Mouse (Mus musculus): ENCODE measurements around the gene Susd1.

The Susd1 gene

GRCm38 (mm10) chr4:59437990-59438854 lies at the start of gene Susd1:
Gene Susd1, minus strand, starts transcription at chr4:59438633.
- ATAC-seq (ENCODE audit: low TSS enrichment): peak; percentile 83

GRCm38 (mm10) chr4:59471306-59471705 lies 32.9 kb upstream of the Susd1 start:
- no peak for ATAC-seq (ENCODE audit: low TSS enrichment)

GRCm38 (mm10) chr4:59465449-59465848 lies 27.0 kb upstream of the Susd1 start:
- ATAC-seq (ENCODE audit: low TSS enrichment): no peak

- ATAC-seq (ENCODE audit: low TSS enrichment): no peak
These were observed 26.2 kb upstream of the Susd1 start for GRCm38 (mm10) chr4:59464661-59465060.

GRCm38 (mm10) chr4:59462494-59462893 lies 24.1 kb upstream of the Susd1 start:
- peak; percentile 75 for ATAC-seq (ENCODE audit: low TSS enrichment)

- no peak for ATAC-seq (ENCODE audit: low TSS enrichment)
These were observed 22.8 kb upstream of the Susd1 start for GRCm38 (mm10) chr4:59461116-59461727.

GRCm38 (mm10) chr4:59459216-59459955 lies 21.0 kb upstream of the Susd1 start:
- ATAC-seq (ENCODE audit: low TSS enrichment): peak; percentile 33; the same call in 1 of the 2 replicates

- ATAC-seq (ENCODE audit: low TSS enrichment): no peak
These were observed 19.5 kb upstream of the Susd1 start for GRCm38 (mm10) chr4:59457941-59458340.

- no peak for ATAC-seq (ENCODE audit: low TSS enrichment)
These were observed 18.7 kb upstream of the Susd1 start for GRCm38 (mm10) chr4:59457091-59457490.

- no peak for ATAC-seq (ENCODE audit: low TSS enrichment)
These were observed 17.0 kb upstream of the Susd1 start for GRCm38 (mm10) chr4:59455465-59455864.

- peak; percentile 76 for ATAC-seq (ENCODE audit: low TSS enrichment)
These were observed 15.6 kb upstream of the Susd1 start for GRCm38 (mm10) chr4:59454046-59454445.

GRCm38 (mm10) chr4:59452503-59452933 lies 14.1 kb upstream of the Susd1 start:
- no peak for ATAC-seq (ENCODE audit: low TSS enrichment)

- ATAC-seq (ENCODE audit: low TSS enrichment): no peak
These were observed 12.5 kb upstream of the Susd1 start for GRCm38 (mm10) chr4:59450906-59451305.

- no peak for ATAC-seq (ENCODE audit: low TSS enrichment)
These were observed 11.9 kb upstream of the Susd1 start for GRCm38 (mm10) chr4:59450234-59450854.

GRCm38 (mm10) chr4:59447296-59447695 lies 8.9 kb upstream of the Susd1 start:
- ATAC-seq (ENCODE audit: low TSS enrichment): no peak

GRCm38 (mm10) chr4:59445516-59445915 lies 7.1 kb upstream of the Susd1 start:
- no peak for ATAC-seq (ENCODE audit: low TSS enrichment)

- no peak for ATAC-seq (ENCODE audit: low TSS enrichment)
These were observed 6.6 kb upstream of the Susd1 start for GRCm38 (mm10) chr4:59444994-59445393.

- ATAC-seq (ENCODE audit: low TSS enrichment): no peak
These were observed 5.7 kb upstream of the Susd1 start for GRCm38 (mm10) chr4:59444085-59444484.

GRCm38 (mm10) chr4:59441265-59441664 lies 2.8 kb upstream of the Susd1 start:
- no peak for ATAC-seq (ENCODE audit: low TSS enrichment)

GRCm38 (mm10) chr4:59439960-59440359 lies 1.5 kb upstream of the Susd1 start:
- no peak for ATAC-seq (ENCODE audit: low TSS enrichment)

GRCm38 (mm10) chr4:59439041-59439440 lies 608 bp upstream of the Susd1 start:
- ATAC-seq (ENCODE audit: low TSS enrichment): no peak

GRCm38 (mm10) chr4:59435951-59436350 lies 2.5 kb downstream of the Susd1 start:
- no peak for ATAC-seq (ENCODE audit: low TSS enrichment)
